Mouse (Mus musculus): ENCODE data around the gene Dnajc13.

Dnajc13 gene

DNA sequence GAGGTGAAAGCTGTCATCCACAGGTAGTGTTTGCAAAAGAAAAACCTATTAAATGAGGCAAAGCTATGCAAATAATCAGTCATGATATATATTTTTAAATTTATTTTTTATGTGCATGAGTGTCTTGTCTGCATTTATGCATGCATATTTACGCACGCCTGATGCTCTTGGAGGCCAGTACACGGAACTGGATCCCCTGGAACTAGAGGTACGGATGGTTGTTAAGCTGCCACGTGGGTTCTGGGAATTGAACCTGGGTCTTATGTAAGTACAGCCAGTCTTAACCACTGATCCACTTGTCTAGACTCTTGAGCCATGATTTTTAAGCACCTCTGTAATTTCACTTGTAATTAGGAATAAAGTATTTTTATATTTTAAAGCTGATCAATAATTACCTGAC lies 79.5 kb downstream of the Dnajc13 start:
- no peak for DNase-seq (ENCODE audit: low spot score)

DNA sequence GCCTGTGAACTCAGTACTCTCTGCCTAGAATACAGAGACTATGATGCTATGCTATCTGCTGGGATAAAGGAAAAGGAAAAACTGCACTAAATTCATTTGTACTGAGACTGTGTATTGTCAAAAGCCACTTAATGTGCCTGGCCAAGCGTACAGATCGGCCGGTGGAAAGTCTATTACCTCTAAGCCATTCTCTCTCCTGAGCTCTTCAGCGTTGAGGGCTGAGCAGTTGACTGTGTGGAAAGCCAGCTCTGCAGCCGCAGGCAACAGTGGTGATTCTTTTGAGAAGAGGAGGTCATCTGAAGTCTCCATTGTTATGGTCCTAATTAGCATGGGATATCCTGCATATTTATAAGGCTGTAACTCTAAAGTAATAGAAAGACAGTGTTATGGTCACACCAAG lies 80.4 kb downstream of the Dnajc13 start:
- DNase-seq (ENCODE audit: low spot score) = no peak

- DNase-seq (ENCODE audit: low spot score) = no peak
These were observed 81.1 kb downstream of the Dnajc13 start for GRCm38 (mm10) chr9:104181626-104182025.

GRCm38 (mm10) chr9:104180046-104180445 lies 82.7 kb downstream of the Dnajc13 start:
- DNase-seq (ENCODE audit: low spot score) = no peak

DNA sequence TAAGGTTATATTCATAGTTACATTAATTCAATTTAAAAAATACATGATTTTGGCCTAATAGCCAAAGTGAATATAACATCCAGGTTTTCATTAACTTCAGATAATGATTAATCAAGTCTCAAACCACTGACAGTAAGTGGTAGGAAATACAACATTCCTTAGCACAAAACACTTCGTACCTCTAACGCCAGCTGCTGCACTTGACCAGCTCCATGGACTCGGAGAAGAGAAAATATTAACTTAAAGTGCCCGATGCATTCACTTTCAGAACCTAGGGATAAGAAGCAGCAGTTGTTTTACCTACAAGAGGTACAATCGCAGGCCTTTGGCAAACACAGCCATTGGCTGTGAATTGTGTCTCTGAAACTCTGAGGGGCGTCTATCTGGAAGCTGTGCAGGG lies 90.4 kb downstream of the Dnajc13 start:
- no peak for DNase-seq (ENCODE audit: low spot score)

- DNase-seq (ENCODE audit: low spot score) = no peak
These were observed 91.1 kb downstream of the Dnajc13 start for GRCm38 (mm10) chr9:104171651-104172050.

- DNase-seq (ENCODE audit: low spot score) = no peak
These were observed 92.7 kb downstream of the Dnajc13 start for GRCm38 (mm10) chr9:104169986-104170385.

DNA sequence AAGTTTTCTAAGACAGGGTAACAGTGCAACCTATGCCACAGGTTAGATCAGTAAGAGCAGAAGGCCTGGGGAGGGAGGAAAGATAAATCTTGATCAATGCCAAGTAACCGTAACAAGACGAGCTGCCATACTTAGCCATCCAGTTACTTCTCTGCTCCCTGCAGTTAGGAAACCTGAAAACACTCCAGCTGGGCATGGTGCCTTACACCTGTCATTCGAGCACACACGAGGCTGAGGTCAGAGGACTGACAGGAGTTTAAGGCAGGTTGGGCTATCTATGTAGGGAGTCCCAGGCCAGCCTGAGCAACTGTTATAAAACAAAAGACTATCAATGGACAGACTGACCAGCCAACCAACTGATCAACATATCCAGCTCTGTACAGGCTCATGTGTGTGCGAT lies 96.8 kb downstream of the Dnajc13 start:
- DNase-seq (ENCODE audit: low spot score) = no peak

DNA sequence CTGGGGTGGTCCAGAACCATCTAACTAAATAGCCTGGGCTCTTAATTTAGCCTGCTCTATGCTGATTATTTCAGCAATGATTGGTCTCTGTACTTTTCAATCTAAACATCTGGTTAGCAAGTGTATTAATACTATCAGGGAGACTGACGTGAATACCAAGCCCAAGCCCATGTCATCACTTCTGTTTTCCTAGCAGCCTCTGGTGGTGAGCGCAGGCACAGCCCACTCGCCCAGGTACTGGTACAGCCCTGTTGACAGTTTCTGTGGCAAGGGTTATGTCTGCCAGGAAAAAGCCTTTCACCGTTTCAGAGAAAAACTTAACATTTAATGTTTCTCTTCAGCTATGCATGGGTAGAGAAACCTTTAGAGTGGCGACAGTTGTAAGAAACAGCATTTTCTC lies 98.5 kb downstream of the Dnajc13 start:
- DNase-seq (ENCODE audit: low spot score) = no peak

GRCm38 (mm10) chr9:104161117-104161516 lies 101.6 kb downstream of the Dnajc13 start:
- no peak for DNase-seq (ENCODE audit: low spot score)

GRCm38 (mm10) chr9:104157291-104157690 lies 105.4 kb downstream of the Dnajc13 start:
- DNase-seq (ENCODE audit: low spot score) = no peak

DNA sequence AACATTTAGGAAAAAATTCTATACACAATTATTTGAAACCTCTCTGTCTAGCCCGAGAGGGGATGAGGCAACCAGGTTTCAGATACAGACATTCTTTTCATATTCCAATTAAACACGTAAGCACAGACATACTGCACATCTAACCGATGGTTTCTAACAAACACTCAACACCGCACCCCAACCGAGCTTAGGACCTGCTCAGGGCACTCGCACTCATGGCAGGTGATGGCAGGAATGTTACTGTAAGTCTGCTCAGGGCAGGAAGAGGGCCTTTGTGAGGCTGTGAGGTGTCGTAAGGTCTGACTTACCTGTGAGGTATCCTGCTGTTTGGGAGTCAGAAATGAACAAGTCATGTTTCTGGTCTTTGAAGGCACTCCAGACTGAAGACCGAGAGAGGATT lies 106.2 kb downstream of the Dnajc13 start:
- no peak for DNase-seq (ENCODE audit: low spot score)

GRCm38 (mm10) chr9:104155100-104155715 lies 107.5 kb downstream of the Dnajc13 start:
- DNase-seq (ENCODE audit: low spot score) = no peak

- DNase-seq (ENCODE audit: low spot score) = no peak
These were observed 110.6 kb downstream of the Dnajc13 start for GRCm38 (mm10) chr9:104152121-104152520.

GRCm38 (mm10) chr9:104148969-104149368 lies 113.8 kb downstream of the Dnajc13 start:
- no peak for DNase-seq (ENCODE audit: low spot score)

DNA sequence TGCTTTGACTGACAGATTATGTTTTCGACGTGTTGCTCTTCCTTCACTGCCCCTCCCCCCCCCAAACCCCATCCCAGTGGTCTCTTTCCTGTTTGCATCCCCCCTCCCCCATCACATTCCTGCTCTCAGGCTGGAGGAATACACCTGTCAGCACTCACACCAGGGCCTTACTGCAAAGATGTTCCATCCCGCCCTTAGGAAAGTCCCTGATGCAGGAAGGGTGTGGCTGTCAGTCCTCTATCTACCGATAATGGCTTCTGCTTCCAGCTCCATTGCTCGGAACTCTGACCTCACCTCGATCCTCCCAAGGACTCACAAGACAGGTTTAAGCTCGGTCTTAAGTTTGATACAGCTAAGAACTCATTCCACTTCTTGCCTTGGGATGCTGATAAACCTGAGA lies 116.0 kb downstream of the Dnajc13 start:
- DNase-seq (ENCODE audit: low spot score) = no peak

GRCm38 (mm10) chr9:104144314-104144996 lies 118.3 kb downstream of the Dnajc13 start:
- no peak for DNase-seq (ENCODE audit: low spot score)

DNA sequence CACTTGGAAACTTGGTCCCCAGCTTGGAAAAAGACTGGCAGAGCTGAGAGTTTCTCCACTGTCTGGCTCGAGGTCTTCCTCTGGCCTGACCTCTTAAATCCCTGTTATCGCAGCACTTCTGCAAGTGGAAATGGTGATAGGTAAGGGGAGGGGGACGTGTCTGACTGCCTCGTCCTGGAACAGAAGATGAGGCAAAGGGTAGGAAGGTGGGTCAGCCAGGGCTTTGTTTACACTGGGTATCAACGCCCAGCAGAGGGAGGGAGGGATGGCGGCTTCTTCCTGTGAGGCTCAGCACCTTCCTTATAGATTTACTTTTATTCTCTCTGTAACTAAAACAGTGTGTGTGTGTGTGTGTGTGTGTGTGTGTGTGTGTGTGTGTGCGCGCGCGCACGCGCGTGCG lies 119.9 kb downstream of the Dnajc13 start:
- DNase-seq (ENCODE audit: low spot score) = no peak

- no peak for DNase-seq (ENCODE audit: low spot score)
These were observed 122.4 kb downstream of the Dnajc13 start for GRCm38 (mm10) chr9:104140351-104140750.

- DNase-seq (ENCODE audit: low spot score) = no peak
These were observed 132.5 kb downstream of the Dnajc13 start for GRCm38 (mm10) chr9:104130141-104130755.

DNA sequence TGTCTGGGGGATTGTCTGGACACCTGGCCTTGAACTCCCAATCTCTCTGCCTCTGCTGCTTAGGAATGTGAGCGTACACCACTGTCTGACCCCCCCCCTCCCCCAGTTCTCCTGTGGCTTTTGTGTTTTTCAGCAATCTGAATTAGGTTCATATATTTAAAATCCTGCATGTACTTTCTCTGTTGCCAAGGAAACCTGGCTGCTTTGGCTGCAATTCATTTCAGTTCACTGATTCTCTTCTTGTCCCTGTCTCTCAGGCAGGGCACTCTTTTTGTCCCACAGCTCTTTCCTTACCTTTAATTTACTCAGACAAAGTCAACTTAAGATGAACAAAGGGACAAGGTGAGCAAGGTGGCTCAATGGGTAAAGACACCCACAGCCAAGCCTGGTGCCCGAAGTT lies 134.6 kb downstream of the Dnajc13 start:
- DNase-seq (ENCODE audit: low spot score) = peak; percentile 58

DNA sequence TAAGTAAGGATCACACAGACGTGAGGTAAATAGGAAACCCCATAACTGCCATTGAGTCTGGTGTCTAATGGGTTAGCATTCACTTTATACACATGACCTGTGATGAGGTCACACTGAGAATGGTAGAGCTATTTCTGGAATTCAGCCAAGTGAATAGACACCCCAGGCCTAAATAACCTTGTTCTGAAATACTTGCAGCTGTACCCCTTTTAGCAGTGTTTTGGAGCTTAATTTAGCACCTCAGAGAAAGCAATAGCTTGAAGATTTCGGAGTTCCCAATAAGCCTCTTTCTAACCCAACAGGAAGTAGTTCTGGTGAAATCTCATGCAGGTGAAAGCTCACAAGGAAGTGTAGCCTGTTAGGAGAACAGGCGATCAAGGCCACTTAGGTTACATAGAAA lies 135.9 kb downstream of the Dnajc13 start, which contains the start of gene Ackr4:
Gene Ackr4 (minus strand): TSS at position 101 of the 400 bp plus-strand sequence.
- no peak for DNase-seq (ENCODE audit: low spot score)

- DNase-seq (ENCODE audit: low spot score) = peak; percentile 17
These were observed 139.1 kb downstream of the Dnajc13 start for GRCm38 (mm10) chr9:104123622-104124021.

All from layer of hippocampus, adult 11-12 months (tissue).